Mouse (Mus musculus) lung, adult 2 months (tissue): ENCODE measurements around the gene Git1.

Experiments
- CTCF ChIP-seq: fragments of 200-500 bp; IDR thresholded peaks from 2 replicates; pipeline ENCODE4 v1.5.1; 2011; ENCODE audit warnings: mild to moderate bottlenecking, low read length, control low read depth; ENCODE audit not compliant: insufficient read depth
- POLR2A ChIP-seq: fragments of 200-500 bp; IDR thresholded peaks from 2 replicates; pipeline ENCODE4 v1.6.1; 2011; ENCODE audit warnings: low read depth, mild to moderate bottlenecking, control low read depth, low read length, borderline replicate concordance; ENCODE audit errors: extremely low read depth

DNA sequence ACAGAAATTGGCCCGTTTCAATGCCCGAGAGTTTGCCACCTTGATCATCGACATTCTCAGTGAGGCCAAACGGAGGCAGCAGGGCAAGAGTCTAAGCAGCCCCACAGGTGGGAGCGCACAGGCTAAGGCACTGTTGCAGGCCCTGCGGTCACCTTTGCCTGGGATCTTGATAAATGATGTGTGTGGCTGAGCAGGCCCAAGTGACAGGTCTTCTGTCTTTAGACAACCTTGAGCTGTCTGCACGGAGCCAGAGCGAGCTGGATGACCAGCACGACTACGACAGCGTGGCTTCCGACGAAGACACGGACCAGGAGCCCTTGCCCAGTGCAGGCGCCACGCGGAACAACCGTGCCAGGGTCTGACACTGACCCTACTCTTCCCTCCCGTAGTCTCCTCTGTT, 11.0 kb downstream of the Git1 start:
- TF ChIP-seq CTCF (no peak), POLR2A (no peak)
